Mouse (Mus musculus): ENCODE measurements around the gene Zfp867.

The Zfp867 gene

DNA sequence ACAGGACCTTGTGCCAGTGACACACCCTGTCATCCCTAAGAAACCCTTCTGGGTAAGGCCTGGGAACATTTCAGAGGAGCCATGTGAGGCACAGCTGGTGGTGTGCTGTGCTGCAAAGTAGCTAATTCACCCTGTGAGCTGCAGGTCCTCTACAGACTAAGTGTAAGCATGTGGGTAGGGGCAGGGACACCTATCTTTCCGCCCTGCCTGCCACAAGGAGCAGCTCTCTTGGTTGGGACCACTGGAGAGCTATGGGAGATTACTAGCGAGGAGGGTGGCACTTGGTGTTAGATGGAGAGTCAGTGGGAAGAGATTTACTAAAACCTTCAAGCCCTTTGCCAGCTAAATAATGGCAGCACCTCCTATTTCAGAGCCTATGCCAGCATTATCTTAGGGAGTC lies 15.4 kb downstream of the Zfp867 start:
- no peak for DNase-seq

DNA sequence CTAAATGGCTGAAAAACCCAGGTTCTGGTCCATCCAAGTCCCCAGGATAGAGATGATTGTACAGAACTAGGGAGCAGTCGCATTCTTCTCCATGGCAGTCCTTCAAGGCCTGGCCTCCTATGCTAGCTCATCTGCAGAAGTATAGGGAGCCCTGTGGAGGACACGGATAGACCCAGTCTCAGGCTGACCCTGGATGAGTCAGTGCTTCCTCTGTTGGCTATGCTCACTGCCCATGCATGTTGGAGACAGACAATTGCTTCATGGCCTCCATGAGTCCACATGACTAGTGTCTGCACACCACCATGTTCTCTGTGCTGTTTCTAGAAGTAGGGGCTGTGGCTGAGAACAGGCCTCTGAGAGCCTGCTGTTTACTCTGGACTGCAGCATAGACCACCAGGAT lies 15.9 kb downstream of the Zfp867 start:
- no peak for DNase-seq

DNA sequence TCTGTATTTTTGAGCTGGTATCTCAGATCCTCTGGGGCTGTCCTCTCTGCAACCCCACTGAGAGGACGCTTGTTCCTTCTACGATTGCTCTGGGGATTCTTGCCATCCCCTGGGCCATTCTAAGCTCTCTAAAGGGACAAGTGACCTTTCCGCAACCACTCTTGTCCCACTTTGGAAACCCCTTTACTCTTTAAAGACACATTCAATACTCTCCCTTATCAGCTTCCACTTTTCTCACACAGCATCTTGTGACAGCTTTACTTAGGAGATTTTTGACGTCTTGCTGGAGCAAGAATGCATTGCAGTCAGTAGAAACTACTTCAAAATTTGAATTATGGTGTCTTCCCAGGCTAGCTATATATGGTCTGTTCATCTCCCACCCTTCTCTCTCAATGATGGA lies 21.2 kb downstream of the Zfp867 start, which contains the start of gene Snap47:
Snap47 (minus strand) TSS at position 101 of the 400 bp plus-strand sequence.
- DNase-seq = no peak

DNA sequence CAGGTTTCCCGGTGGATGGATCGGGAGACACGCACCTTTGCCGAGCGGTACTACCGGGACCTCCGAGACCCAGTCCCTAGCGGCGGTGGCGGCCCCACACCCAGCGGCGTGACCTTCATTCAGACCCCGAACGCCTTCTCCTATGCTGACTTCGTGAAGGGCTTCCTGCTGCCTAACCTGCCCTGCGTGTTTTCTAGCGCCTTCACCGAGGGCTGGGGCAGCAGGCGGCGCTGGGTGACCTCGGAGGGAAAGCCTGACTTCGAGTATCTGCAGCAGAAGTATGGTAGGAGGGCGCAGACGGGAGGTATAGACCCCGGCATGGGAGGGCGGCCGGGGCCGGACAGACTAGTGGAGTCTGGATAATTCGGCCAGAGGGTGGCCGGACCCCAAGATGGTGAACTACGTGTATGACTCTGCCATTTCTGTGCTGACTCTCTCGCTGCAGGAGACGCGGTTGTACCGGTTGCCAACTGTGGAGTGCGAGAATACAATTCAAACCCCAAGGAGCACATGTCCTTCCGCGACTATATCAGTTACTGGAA lies 22.0 kb downstream of the Zfp867 start:
- peak; percentile 51 to 54 for DNase-seq

DNA sequence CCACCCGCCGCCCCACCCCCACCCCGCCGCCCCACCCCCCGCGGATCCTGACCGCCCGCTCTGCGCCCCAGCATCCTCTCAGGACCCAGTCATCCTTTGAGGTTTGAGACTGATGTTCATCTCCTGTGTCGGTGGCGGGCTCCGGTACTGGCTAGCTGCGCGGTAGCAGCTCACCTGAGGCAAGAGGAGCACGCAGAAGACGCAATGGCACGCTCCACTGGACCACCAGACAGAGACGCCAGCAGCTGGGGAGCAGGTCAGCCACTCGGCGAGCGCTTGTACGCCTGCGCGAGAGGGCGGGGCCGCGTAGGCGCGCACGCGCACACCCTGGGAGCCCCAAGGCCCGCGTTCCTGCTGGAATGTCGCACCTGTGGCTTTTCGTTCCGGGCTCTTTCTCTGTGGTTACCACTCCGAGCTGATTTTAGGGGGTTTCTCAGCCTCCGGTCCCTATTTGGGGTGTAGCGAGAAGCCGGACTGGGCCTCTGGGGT lies 22.5 kb downstream of the Zfp867 start, which contains the start of gene Jmjd4:
Jmjd4 (plus strand) TSS at position 305 of the 489 bp plus-strand sequence.
- DNase-seq = peak; percentile 91 to 92

DNA sequence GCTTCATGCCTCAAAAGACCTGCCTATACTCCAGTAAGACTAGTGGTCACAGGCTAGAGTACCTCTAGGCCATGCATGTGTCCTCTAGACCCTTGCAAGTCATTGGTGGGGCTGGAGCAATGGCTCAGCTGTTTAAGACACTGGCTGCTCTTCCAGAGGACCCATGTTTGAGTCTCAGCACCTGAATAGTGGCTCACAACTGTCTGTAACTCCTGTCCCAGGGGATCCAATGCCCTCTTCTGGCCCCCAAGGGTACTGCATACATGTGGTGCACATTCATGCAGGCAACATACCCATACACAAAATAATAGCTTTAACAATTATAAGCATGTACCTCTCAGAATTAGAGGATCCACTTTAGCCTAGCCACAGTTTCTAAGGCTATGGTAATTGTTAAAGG lies 29.2 kb downstream of the Zfp867 start:
- DNase-seq = no peak

DNA sequence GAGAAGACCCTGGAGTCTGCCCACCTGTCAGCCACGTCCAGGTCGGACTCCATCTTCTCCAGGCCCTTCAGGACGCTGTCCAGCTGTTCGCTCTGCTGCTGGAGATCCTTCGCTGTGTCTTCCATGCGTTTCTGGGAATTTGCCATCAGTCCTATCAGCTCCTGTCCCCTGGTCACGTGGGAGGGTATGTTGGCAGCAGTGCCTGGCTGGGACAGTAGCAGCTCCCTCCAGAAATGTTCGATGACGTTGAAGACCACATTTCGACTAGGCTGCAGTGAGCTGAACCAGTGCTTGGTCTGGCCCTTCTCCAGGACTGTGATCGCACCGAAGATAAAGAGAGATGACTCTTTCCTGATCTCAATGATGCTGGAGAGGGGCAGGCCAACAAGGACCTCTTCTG lies 34.3 kb downstream of the Zfp867 start:
- no peak for DNase-seq

DNA sequence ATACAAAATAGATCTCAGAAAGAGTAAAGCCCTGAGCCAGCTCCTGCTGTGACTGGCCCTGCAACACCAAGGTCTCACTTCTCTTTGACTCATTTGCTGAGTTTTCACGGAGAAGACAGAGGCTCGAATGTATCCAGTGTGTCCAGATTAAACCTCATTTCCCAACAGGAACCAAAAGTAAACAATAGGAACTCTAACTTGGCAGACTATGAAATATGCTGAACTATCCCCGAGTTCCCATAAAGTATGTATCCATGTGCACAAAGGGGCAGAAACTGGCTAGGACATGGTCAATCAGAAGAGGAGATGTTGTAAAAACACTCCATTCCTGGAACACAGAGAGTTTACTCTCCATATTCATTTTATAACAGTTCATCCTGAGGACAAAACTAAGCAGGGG lies 40.0 kb downstream of the Zfp867 start:
- no peak for DNase-seq

DNA sequence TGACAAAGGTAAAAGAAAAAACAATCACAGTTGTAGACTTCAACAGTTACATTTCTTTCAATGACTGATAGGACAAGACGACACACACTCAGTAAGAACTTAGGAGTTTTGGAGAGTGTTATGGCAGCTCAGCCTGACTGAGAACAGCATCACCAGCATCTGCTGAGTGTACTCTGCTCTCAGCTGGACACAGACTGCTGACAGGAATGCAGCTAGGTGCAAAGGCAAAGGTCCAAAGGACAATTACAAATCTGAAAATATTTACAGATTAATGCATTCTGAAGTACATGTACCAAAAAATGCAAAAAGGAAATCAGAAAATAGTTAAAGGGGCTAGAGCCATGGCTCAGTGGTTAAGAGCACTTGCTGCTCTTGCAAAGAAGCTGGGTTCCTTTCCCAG lies 42.3 kb downstream of the Zfp867 start:
- DNase-seq = no peak

DNA sequence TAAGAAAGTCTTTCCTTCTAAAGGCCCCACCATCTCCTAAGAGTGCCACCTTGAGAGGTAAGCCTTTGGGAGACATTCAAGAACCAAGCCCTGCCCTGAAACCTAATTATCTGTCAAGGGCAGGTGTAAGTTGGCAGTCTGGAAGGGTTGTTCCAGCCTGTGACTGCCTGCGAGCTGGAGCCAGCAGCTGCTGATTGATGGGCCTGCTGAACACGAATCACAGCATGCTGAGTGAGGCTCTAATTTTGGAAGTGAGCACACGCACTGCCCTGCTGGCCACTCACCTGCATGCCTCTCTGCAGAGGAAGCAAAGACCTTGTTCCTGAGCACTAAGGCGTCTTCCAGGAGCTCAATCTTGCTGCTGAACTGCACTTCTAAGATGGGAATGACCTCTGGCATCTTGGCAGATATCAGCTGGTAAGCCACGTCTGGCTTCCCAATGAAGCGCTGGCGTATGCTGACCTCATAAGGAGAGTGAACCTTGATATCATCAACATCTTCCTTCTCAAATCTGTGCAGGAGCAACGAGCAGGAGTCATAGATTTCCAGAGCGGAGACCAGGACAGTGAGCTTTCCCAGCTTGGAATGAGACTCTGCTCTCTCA lies 44.1 kb downstream of the Zfp867 start:
- no peak for DNase-seq

DNA sequence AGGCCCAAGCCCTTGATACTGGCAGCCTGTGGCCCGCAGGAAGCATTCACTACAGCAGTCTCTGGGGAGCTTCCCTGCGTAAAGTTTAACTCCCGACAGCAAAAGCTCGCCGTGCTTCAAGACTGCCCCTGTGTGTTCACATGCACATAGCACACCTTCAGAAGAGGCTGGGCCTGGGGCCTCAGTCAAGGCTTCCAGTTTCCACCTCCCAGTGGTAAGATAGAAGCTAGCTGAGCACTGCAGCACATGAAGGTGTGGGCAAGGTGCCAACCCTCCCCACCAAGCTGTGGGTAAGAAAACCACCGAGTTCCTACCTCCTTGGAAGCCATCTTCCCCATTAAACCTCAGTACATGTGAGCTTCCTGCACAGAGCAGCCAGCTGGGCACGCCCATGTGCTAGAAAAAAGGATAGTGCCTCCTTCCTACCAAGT lies 46.6 kb downstream of the Zfp867 start:
- DNase-seq = peak in 1 of 2 experiments; percentile 15

DNA sequence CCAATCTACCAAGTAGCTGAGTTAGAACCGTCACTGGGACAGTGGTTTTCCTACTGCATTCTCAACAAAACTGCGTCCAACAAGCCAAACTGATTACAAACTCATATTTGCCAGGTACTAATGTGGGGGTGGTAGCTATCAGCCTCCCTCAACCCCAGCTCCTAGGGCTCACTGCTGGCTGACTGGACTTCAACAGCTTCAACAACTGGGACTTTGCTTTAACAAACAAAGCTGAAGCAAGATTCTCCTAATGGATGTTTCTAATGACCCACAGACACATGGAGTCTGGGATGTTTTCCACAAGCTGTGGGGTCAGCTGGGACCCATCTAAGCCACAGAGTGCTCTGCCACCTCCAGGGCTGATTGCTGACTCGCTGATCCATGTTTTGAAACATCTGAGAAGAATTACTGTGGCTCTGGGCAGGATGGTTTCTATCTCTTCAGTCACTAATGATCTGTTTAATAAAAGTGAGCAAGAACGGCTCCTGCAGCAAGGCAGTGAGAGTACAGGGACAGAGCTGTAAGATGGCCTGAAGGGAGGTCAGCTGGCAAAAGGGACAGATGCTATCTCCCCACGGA lies 49.2 kb downstream of the Zfp867 start:
- DNase-seq = peak; percentile 12 to 29

DNA sequence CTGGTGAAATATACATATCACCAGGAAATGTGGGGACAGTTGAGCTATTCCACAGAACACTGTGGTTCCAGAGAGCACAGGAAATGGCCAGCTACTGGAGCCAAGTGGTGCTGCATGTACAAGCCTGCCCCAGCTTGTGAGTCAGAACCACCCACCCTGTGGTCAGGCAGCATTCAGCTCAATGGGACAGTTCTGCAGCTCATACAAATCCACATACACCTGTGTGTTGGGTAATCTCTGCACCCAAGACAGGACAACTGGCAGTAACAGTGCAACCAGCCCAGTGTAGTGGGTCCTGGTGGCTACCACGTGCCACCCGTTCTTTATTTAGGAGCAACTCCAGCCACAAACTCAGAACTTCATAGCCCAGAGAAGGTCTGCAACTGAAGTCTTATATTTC lies 50.3 kb downstream of the Zfp867 start:
- DNase-seq = no peak

DNA sequence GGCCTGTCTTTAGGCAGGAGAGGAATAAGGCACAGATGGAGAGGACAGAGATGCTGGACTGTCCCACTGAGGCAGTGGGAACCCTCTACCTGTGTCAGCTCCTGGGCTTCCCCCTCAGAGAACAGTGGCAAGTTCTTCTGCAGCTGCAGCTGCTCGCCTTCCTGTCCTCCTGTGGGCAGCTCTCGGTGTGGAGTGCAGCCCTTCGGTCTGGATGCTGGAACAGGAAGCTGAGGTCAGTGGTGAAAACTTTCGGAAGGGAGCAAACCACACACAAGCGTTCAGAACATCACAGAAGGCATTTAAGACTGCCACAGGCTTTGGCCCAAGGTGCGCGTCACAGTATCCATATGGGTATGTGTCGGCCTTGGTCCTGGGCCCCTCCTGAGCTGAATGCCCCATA lies 50.8 kb downstream of the Zfp867 start:
- DNase-seq = no peak

DNA sequence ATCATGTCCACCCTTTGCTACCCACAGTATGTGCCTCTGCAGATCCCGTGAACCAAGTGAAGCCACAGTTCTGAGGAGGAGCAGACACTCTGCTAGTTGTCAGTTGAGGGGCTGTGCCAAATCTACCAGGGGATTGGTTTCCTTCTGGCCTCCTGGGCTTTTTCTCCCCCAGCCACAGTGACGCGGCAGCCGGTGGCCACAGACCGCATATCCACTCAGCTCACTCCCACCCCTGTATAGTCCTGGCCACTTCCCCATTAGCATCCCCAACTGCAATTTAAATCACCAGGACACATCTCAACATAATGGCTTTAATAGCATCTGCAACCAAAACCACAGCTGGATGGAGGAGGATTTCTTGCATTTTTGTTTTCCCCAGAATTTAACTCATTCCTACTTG lies 53.6 kb downstream of the Zfp867 start:
- DNase-seq = no peak

DNA sequence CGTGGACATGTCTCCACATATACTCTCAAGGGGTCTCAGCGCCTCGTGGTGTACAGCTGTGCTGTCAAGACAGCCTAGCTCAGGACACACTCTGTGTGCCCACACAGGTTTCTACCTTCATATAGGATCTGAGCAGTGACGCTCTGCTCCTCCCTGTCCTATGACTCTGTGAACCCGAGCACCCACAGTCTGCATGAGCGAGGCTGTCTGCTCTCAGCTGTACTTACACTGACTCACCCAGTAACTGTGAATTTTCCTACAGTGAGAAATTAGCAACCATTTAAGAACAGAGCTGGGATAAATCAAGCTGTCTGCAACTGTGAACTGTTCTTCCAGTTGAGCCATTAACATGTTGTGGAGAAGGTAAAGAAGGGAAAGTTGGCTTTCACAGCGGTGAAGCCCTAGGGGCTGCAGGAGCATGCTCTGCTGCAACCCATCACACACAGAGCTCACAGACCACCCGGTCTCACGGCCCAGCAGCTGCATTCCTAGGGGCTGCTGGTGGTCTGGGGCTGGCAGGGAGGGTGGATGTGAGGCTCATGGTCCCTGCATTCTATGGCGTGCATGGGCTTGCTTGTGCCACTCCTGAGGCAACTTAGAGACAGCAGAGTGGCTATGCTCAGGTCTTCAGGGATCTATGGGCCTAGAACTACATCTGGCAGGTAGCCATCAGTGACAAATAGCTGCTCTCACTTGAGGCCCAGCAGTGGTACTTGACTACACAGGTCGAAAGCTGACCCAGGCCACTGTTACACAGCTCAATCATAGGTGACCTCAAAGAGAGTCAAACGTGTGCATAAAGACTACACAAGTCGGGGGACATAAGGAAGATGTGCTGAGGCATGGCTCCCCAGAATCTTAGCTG lies 59.0 kb downstream of the Zfp867 start:
- no peak for DNase-seq

DNA sequence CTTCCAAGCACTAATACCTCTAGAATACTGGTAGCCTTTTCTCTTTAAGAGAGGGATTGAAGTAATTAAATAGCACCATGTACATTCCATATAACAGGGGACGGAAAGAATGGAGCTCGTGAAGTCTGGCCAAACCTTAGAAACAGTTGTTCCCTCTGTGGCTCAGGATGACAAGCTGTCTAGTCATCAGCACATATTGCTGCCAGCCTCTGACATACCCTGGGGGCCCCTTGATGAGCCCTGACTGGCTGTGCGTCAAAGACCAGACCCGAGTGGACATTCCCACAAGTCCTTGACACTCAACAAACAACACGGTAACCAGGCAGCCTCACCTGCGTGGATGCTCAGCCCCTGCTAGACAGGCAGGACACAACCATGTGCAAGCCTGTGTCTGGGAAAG lies 60.2 kb downstream of the Zfp867 start:
- DNase-seq = no peak
